Mouse (Mus musculus) left cerebral cortex, postnatal 10 days (tissue): ENCODE results near the gene Spry1. TPM values are rescaled to one million over a fixed set of nuclear protein-coding genes. Genes with fewer than 3 reads are reported as not detected.

Experiments
- DNase-seq, 2 experiments: peaks; one replicate each; pipeline ENCODE4 v3.0.0; 2021 to 2022; ENCODE audit warnings: low spot score in 2 of 2, mixed read lengths in 1 of 2; ENCODE audit errors: extremely low spot score in 1 of 2
- intact Hi-C: fragments of 180-260 bp; cut with DNase I; formaldehyde crosslinking; loops from one replicate; pipeline ENCODE4 v1.15.1; 2025
- total RNA-seq, 2 experiments: library from RNA; stranded (reverse); gene quantifications; 2 replicates each; pipeline ENCODE4 v1.2.3; 2021

Gene Spry1
- total RNA-seq, 2 experiments from 2014 or later, result 15.3 to 16.0 TPM

- intact Hi-C loops, result loop anchor here (10.0 kb wide), 4 partner anchors 162 to 588 kb away; no protein-coding TSS in a partner anchor
- DNase-seq, result no peak
These were observed 2.8 kb upstream of the Spry1 start for GRCm38 (mm10) chr3:37636921-37637320.

- intact Hi-C loops, result no loop called here
- DNase-seq, result peak; percentile 36 to 73
These were observed 495 bp downstream of the Spry1 start for GRCm38 (mm10) chr3:37640162-37640721.

GRCm38 (mm10) chr3:37640810-37641209, 1.1 kb downstream of the Spry1 start:
- DNase-seq, result peak; percentile 38 to 86
- intact Hi-C loops, result no loop called here

- intact Hi-C loops, result no loop called here
- DNase-seq, result no peak
These were observed 2.3 kb downstream of the Spry1 start for GRCm38 (mm10) chr3:37641796-37642680.

GRCm38 (mm10) chr3:37642681-37643214, 3.0 kb downstream of the Spry1 start:
- intact Hi-C loops, result no loop called here

DNA sequence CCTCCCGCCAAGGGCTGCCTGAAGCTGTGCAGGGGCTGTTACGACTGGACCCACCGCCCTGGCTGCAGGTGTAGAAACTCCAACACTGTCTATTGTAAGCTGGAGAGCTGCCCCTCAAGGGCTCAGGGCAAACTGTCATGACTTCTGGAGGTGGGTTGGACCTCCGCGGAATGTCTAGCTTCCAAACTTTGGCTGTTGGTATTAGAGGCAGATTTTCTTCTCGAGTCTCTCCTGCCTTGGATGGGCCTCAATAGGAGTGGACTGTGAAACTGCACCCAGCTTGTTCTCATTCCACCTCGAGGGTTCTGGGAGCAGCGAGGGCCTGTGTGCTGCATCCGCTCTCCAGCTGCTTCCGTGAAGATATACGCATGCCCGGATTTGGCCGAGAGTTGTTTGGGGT, 3.7 kb downstream of the Spry1 start:
- intact Hi-C loops, result no loop called here
- no peak for DNase-seq

More at GRCm38 (mm10) chr3:37642681-37643214, 3.0 kb downstream of the Spry1 start:
- peak in 1 of 2 experiments; percentile 72 for DNase-seq

DNA sequence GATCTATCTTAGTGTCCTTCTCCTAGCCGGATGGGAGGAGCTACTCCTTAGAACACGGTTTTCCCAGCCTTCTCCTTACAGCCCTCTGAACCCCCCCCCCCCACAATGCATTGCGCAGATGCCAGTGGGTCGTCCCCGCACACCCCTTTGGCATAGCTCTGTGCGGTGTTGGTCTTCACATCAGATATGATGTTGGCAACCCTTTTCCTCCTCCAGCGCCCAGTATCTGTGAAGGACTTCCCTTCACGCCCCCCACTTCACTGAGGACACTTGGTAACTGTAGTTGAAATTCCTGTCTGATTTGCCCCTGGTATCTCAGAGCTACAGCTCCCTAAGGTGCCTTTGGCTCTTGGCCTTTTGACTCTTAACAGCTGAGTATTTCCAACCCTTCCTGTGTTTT, 4.2 kb downstream of the Spry1 start:
- intact Hi-C loops, result no loop called here
- no peak for DNase-seq

- no peak for DNase-seq
- intact Hi-C loops, result no loop called here
These were observed 5.3 kb downstream of the Spry1 start for GRCm38 (mm10) chr3:37645061-37645460.

DNA sequence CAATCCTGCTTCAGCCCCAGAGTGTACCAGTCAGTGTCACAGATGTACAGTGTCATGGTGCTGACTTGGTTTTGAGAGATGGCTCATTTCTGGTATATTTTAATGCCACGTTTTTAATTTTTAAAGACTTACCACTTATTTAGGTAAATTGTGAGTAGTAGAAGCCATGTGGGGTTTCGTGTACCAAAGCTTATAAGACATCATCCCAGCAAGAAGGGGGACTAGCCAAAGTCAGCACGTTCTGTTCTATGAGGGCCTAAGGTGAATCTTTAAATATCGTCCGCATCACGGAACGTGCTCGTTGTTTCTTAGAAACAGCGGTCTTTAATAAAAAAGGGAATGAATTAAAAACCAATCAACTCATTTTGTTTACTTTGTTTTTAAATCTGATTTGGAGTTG, 6.5 kb downstream of the Spry1 start:
- no peak for DNase-seq
- intact Hi-C loops, result no loop called here

GRCm38 (mm10) chr3:37647225-37647624, 7.5 kb downstream of the Spry1 start:
- DNase-seq, result no peak
- intact Hi-C loops, result no loop called here

DNA sequence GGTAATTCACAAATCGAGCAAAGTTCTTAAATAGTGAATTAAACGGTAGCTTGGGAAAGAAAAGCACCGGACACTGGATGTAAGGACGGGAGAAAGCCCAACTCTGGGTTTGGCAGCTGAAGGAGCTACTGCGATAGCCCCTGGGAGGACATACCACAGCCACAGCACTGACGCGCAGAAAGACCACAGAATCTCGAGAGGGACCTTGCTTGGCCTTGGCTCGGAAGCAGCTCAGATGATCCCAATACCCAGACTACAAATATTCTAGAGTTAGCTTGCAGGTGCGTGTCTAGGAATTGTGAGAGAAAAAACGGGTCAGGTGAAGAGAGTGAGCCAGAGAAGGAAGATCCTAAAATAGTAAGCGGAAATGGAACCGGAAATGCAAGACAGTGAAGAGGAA, 8.5 kb downstream of the Spry1 start:
- no peak for DNase-seq
- intact Hi-C loops, result no loop called here

DNA sequence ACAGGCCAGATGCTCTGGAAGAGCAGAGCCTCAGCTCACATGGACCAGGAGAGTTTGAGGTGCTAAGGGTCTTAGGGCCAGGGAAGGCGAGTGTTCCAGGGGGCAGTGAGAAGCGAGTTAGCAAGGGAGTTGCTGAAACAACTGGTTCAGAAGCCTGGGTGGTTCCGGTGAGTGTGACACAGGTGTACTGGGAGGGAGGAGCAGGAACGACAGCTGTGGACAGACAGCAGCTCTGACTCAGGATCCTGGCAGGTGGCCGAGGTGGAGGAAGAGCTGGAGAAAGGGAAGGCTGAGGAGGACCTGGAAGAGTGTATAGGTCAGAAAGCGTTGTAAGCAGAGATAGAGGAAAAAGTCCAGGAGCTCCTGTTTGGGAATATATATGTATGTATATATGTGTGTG, 9.5 kb downstream of the Spry1 start:
- no peak for DNase-seq
- intact Hi-C loops, result no loop called here

- DNase-seq, result no peak
- intact Hi-C loops, result no loop called here
These were observed 12.8 kb downstream of the Spry1 start for GRCm38 (mm10) chr3:37652537-37652936.

DNA sequence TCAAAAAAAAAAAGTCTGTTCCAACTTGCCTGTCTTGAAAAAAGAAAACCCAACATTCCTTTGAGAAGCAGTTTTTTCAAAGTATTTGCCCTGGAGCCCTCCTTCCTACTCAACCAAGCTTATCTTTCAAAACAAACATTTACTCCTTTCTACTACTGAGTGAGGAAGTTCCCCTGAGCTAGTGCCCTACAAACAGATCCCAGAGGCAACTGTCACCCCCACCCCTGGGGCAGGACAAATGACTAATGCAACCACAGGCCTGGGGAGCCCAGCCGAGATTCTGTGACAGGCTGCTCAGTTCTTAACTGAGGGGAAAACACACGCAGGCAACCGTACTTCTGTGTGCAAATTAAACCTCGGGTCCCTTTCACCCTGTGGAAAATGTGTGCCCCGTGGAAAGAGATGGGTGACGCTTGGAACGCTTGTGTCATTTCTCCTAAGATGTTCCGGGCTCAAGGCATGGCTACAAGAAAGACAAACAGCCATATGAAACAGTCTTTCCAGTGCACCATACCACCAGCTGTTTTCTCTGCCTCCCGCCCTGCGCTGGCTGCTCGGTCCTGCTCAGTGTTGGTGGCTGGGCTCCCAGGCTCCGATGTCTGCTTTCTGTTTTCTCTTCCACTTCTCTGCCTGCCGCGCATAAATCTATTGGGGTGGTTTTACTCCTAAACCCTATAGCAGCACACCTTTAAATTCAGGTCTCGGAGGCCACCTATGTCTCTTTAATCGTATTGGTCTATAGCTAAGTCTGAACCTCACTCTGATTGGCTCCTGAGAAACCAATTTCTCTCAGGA, 14.4 kb downstream of the Spry1 start:
- intact Hi-C loops, result no loop called here
- DNase-seq, result peak in 1 of 2 experiments; percentile 64

GRCm38 (mm10) chr3:37654787-37655186, 15.0 kb downstream of the Spry1 start:
- DNase-seq, result no peak
- intact Hi-C loops, result no loop called here

GRCm38 (mm10) chr3:37655933-37656633, 16.3 kb downstream of the Spry1 start:
- intact Hi-C loops, result no loop called here
- DNase-seq, result peak; percentile 48 to 59

GRCm38 (mm10) chr3:37657009-37657408, 17.3 kb downstream of the Spry1 start:
- DNase-seq, result no peak
- intact Hi-C loops, result no loop called here

GRCm38 (mm10) chr3:37658155-37658554, 18.4 kb downstream of the Spry1 start:
- no peak for DNase-seq
- intact Hi-C loops, result no loop called here

DNA sequence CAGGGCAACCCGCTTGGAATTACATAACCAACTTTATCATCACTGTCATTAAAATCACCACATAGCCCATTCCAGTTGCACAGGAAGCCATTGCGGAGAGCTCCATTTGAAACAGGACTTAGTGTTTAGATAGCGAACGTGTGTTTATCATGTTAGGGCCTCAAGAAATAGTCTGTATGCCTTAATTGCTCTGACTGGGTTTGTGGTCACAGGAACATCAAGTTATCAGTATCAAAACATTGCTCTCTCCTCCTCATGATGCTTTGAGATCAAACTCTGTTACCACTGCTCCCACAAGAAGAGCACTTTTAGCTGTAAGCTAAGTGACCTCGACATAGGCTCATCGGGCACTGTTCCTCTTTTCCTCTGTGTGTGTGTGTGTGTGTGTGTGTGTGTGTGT, 19.9 kb downstream of the Spry1 start:
- intact Hi-C loops, result no loop called here

More for the DNA sequence above, 19.9 kb downstream of the Spry1 start:
- DNase-seq, result no peak
